Mouse (Mus musculus): ENCODE data around the gene Taok3. TPM values are rescaled to one million over a fixed set of nuclear protein-coding genes. Genes with fewer than 3 reads are reported as not detected.

Taok3 gene
- polyA plus RNA-seq, 1 experiment from 2014 or later: 14.3 TPM

- ATAC-seq (ENCODE audit: insufficient number of reproducible peaks, insufficient read depth, low FRiP score, low TSS enrichment, low read depth): no peak
- Histone ChIP-seq H3K4me1 (peaks cover 14% of the 10 kb centered on the region), H3K36me3 (no peaks in the 10 kb centered on the region), H3K4me3 (no peak overlapping the region), H3K27me3 (no peaks in the 10 kb centered on the region), H3K27ac (no peak overlapping the region), H3K9ac (no peak overlapping the region), H3K9me3 (no peaks in the 10 kb centered on the region), H3K4me2 (no peak overlapping the region)
- WGBS: 76% methylated on average over 19 of the region's 19 CpGs
Measured at GRCm38 (mm10) chr5:117134066-117134888, 14.3 kb downstream of the Taok3 start.

GRCm38 (mm10) chr5:117134889-117135456 is 15.0 kb downstream of the Taok3 start:
- Histone ChIP-seq H3K9ac (peak overlapping the region; percentile 49; the same call in 1 of the 2 replicates), H3K27me3 (no peaks in the 10 kb centered on the region), H3K27ac (no peak overlapping the region)

DNA sequence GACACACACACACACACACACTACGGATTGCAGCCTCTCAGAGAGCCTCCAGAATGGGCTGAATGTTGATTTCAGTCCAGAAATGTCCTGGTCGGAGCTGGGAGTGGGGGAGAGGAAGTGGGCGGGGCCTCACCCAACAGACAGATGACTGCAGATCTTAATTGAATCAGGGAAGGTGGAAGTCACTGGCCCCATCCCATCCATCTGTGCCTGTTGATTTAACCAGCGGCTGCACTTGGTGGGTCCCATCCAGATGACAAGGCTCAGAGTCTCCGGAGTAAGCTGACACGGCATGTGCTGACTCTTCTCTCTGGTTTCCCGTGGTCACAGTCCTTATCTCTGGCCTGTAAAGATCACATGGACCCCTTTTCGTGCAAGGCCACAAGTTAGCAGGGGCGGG is 15.9 kb downstream of the Taok3 start:
- Histone ChIP-seq H3K9ac (peak overlapping the region; percentile 49; the same call in 1 of the 2 replicates), H3K27ac (no peak overlapping the region), H3K27me3 (no peaks in the 10 kb centered on the region), H3K36me3 (no peaks in the 10 kb centered on the region), H3K4me1 (peaks cover 18% of the 10 kb centered on the region), H3K9me3 (no peaks in the 10 kb centered on the region), H3K4me2 (peak overlapping the region; percentile 24), H3K4me3 (no peak overlapping the region)
- ATAC-seq (ENCODE audit: insufficient number of reproducible peaks, insufficient read depth, low FRiP score, low TSS enrichment, low read depth): no peak
- 18% methylated on average over 9 of the region's 9 CpGs for WGBS

More at GRCm38 (mm10) chr5:117134889-117135456, 15.0 kb downstream of the Taok3 start:
- no peak for ATAC-seq (ENCODE audit: insufficient number of reproducible peaks, insufficient read depth, low FRiP score, low TSS enrichment, low read depth)
- H3K4me2 ChIP-seq: no peak overlapping the region
- H3K9me3 ChIP-seq: no peaks in the 10 kb centered on the region
- no peaks in the 10 kb centered on the region for H3K36me3 ChIP-seq
- H3K4me1 ChIP-seq: peaks cover 16% of the 10 kb centered on the region
- no peak overlapping the region for H3K4me3 ChIP-seq
- 65% methylated on average over 3 of the region's 3 CpGs for WGBS

DNA sequence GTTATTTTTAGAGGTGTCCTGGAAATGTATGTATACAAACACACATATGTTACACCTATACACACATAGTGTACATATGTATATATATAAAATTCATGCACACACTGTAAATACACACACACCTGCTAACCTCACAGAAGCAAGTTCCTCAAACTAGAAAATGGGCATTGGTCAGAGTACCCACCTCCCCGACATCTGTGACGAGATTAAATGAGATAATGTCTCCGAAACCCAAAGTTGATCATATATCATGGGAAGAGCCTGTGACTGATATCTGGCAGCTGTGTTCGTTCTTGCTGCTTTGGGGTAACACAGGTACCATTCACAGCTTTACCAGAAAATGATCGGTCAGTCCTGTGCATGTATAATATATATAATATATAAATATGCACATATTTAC is 16.6 kb downstream of the Taok3 start:
- Histone ChIP-seq H3K4me2 (no peak overlapping the region), H3K9ac (no peak overlapping the region), H3K27me3 (no peaks in the 10 kb centered on the region), H3K4me3 (no peak overlapping the region), H3K4me1 (peaks cover 18% of the 10 kb centered on the region), H3K27ac (no peak overlapping the region), H3K9me3 (no peaks in the 10 kb centered on the region), H3K36me3 (no peaks in the 10 kb centered on the region)
- 78% methylated on average over 5 of the region's 5 CpGs for WGBS
- ATAC-seq (ENCODE audit: insufficient number of reproducible peaks, insufficient read depth, low FRiP score, low TSS enrichment, low read depth): no peak

DNA sequence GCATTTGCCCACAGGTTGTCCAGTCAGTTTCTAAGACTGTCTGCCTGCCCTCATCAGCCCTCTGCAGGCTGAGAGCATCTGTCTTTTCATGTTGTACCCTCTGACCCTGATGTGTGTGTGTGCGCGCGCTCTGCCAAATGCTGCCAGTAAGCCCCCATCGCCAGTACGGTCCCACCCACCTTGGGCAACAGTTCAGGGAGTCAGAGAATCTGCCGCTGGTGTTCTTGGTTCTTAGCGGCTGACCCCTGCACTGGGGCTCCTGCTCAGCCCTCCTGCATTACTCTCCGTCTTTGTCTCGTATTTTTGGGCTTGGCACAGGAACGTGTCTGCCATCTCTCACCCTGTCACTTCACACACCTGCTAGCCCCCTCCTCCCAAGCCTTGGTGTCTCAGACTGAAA is 17.1 kb downstream of the Taok3 start:
- no peaks in the 10 kb centered on the region for H3K36me3 ChIP-seq
- H3K4me1 ChIP-seq: peaks cover 18% of the 10 kb centered on the region
- no peak overlapping the region for H3K27ac ChIP-seq
- no peak overlapping the region for H3K4me3 ChIP-seq
- WGBS: 71% methylated on average over 10 of the region's 10 CpGs
- no peaks in the 10 kb centered on the region for H3K9me3 ChIP-seq
- no peaks in the 10 kb centered on the region for H3K27me3 ChIP-seq
- H3K9ac ChIP-seq: no peak overlapping the region
- H3K4me2 ChIP-seq: no peak overlapping the region
- ATAC-seq (ENCODE audit: insufficient number of reproducible peaks, insufficient read depth, low FRiP score, low TSS enrichment, low read depth): no peak

DNA sequence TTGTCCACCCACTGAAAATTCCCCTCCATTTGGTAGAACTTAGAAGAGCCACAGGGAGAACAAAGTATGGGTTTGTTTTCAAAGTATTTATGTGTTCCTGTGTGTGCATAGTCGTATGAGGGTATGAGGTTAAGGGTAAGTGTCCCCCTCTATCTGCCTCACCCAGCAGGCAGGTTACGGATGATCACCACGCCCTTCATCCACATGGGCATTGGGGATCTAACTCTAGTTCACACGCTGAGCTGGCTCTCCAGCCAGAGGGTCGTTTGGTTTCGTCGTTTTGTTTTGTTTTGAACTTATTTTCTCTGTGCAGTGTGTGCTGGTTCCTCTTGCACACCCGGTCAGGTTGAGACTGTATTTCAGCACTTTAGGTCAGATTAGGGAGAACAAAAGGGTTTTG is 17.7 kb downstream of the Taok3 start:
- WGBS: 76% methylated on average over 8 of the region's 8 CpGs

DNA sequence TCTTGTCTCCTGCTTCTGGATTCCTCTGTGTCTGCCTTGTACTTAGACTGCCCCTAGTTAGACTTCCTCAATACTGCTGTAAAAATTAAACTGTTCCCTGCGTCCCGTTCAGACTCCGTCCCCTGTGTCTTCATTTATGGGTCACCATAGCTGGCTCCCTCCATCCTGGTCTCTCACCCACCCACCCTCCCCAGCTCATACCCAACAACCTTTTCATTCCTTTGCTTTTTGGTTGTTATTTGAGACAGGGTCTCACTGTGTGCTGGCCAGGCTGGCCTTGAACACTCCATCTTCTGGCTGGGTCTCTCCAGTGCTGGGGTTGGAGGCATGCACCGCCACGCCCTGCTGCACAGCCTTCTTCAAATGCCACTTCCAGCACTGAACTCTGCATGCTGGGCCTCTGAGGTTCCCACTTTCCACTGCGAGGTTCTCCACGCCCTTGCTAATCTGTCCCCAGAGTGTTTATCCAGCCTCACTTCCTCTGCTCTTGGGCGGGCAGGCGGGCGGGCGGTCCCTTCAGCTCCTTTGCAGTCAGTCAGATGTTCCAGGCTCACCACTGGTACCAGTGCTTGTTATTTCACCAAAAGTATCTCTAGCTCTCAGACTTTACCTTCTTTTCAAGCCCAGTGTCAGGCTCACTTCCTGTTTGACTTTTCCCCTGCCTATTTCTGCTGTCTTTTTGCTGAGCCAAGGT is 18.5 kb downstream of the Taok3 start:
- no peaks in the 10 kb centered on the region for H3K36me3 ChIP-seq
- no peak for ATAC-seq (ENCODE audit: insufficient number of reproducible peaks, insufficient read depth, low FRiP score, low TSS enrichment, low read depth)
- peaks cover 18% of the 10 kb centered on the region for H3K4me1 ChIP-seq
- no peak overlapping the region for H3K27ac ChIP-seq
- 76% methylated on average over 11 of the region's 11 CpGs for WGBS
- no peak overlapping the region for H3K9ac ChIP-seq
- H3K9me3 ChIP-seq: no peaks in the 10 kb centered on the region
- no peak overlapping the region for H3K4me2 ChIP-seq
- H3K27me3 ChIP-seq: no peaks in the 10 kb centered on the region
- H3K4me3 ChIP-seq: no peak overlapping the region

More for the DNA sequence above, 17.7 kb downstream of the Taok3 start:
- Histone ChIP-seq H3K9ac (no peak overlapping the region), H3K27me3 (no peaks in the 10 kb centered on the region), H3K36me3 (no peaks in the 10 kb centered on the region), H3K4me2 (no peak overlapping the region), H3K4me3 (no peak overlapping the region), H3K27ac (no peak overlapping the region), H3K9me3 (no peaks in the 10 kb centered on the region), H3K4me1 (peaks cover 18% of the 10 kb centered on the region)
- ATAC-seq (ENCODE audit: insufficient number of reproducible peaks, insufficient read depth, low FRiP score, low TSS enrichment, low read depth): no peak

DNA sequence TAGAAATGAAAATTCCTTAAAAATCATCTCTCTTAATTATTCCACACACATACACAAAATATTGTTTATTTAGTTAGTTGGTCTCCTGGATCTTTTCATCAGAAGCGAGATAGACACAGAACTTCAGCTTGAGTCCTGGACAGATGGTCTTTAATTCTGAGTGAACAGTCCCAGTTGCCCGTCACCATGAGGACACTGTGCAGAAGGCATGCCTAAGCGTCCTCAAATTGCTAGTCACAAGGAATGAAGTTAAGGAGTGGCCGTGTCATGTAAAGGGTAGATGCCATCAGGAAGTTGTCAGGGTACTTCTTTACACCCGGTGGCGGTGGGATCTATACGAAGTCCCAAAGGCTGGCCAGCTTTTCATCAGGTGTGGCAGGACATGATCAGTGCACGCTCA is 19.9 kb downstream of the Taok3 start:
- peaks cover 18% of the 10 kb centered on the region for H3K4me1 ChIP-seq
- H3K27me3 ChIP-seq: no peaks in the 10 kb centered on the region
- H3K36me3 ChIP-seq: no peaks in the 10 kb centered on the region
- WGBS: 68% methylated on average over 8 of the region's 8 CpGs
- H3K4me3 ChIP-seq: no peak overlapping the region
- no peak overlapping the region for H3K4me2 ChIP-seq
- H3K9me3 ChIP-seq: no peaks in the 10 kb centered on the region
- H3K27ac ChIP-seq: no peak overlapping the region
- no peak for ATAC-seq (ENCODE audit: insufficient number of reproducible peaks, insufficient read depth, low FRiP score, low TSS enrichment, low read depth)
- no peak overlapping the region for H3K9ac ChIP-seq

DNA sequence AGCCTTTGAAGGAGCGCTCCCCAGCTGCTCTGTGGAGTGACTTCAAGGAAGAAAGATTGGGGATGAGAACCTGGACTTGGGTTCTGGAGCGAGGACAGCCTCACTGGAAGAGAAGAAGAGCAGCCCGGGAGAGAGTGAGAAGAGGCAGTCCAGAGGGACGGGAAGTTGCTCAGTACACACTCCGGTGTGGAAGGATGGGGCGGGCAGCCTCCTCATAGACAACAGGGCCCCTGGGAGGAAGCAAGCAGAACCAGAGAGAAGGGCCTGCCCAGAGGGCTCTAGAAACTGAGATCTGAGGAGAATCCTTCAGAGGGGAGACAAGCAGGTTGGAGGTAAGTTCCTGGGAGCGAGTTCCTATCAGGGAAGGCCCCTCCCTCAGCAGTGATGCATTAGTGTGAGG is 20.4 kb downstream of the Taok3 start:
- no peak for ATAC-seq (ENCODE audit: insufficient number of reproducible peaks, insufficient read depth, low FRiP score, low TSS enrichment, low read depth)
- H3K27me3 ChIP-seq: no peaks in the 10 kb centered on the region
- H3K9me3 ChIP-seq: no peaks in the 10 kb centered on the region
- H3K4me1 ChIP-seq: peaks cover 15% of the 10 kb centered on the region
- no peak overlapping the region for H3K9ac ChIP-seq
- no peak overlapping the region for H3K4me3 ChIP-seq
- WGBS: 71% methylated on average over 7 of the region's 7 CpGs
- H3K4me2 ChIP-seq: no peak overlapping the region
- H3K36me3 ChIP-seq: no peaks in the 10 kb centered on the region
- H3K27ac ChIP-seq: no peak overlapping the region

DNA sequence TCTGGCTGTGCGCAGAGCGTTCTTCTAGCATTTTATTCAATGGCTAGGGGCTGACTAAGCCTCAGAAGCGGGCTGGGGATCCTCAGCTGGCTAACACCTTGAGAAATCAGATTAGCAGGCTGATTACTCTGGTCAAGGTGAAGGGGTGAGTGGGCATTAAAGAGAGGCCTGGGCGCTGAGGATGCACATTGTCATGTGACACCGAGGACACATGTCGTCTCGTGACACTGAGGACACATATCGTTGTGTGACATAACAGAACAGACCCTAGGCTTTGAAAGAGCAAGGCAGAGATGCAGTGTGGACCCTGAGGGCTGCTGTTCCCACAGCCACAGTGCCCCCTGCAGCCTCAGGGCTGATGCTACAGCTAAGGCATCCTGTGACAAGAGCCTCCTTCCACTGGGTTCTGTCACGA is 23.8 kb downstream of the Taok3 start:
- 64% methylated on average over 9 of the region's 9 CpGs for WGBS

GRCm38 (mm10) chr5:117146165-117146564 is 26.2 kb downstream of the Taok3 start:
- Histone ChIP-seq H3K4me3 (no peak overlapping the region), H3K9me3 (peaks cover 6% of the 10 kb centered on the region), H3K9ac (no peak overlapping the region), H3K4me1 (no peaks in the 10 kb centered on the region), H3K27me3 (no peaks in the 10 kb centered on the region), H3K36me3 (no peaks in the 10 kb centered on the region), H3K27ac (no peak overlapping the region), H3K4me2 (no peak overlapping the region)
- ATAC-seq (ENCODE audit: insufficient number of reproducible peaks, insufficient read depth, low FRiP score, low TSS enrichment, low read depth): no peak

More for the DNA sequence above, 23.8 kb downstream of the Taok3 start:
- Histone ChIP-seq H3K27ac (no peak overlapping the region), H3K9me3 (peaks cover 6% of the 10 kb centered on the region), H3K4me3 (no peak overlapping the region), H3K27me3 (no peaks in the 10 kb centered on the region), H3K36me3 (no peaks in the 10 kb centered on the region), H3K4me1 (peaks cover 4% of the 10 kb centered on the region), H3K9ac (no peak overlapping the region), H3K4me2 (no peak overlapping the region)
- no peak for ATAC-seq (ENCODE audit: insufficient number of reproducible peaks, insufficient read depth, low FRiP score, low TSS enrichment, low read depth)

All from embryonic facial prominence, embryonic 13.5 days (tissue).